Mouse (Mus musculus): ENCODE data around the gene Ctnnd2. TPM values are rescaled to one million over a fixed set of nuclear protein-coding genes. Genes with fewer than 3 reads are reported as not detected.
A peak's percentile ranks its signal among the peaks of the same experiment; 100 is the strongest.

The Ctnnd2 gene
- polyA plus RNA-seq, 1 experiment from 2014 or later, result 4.3 TPM

DNA sequence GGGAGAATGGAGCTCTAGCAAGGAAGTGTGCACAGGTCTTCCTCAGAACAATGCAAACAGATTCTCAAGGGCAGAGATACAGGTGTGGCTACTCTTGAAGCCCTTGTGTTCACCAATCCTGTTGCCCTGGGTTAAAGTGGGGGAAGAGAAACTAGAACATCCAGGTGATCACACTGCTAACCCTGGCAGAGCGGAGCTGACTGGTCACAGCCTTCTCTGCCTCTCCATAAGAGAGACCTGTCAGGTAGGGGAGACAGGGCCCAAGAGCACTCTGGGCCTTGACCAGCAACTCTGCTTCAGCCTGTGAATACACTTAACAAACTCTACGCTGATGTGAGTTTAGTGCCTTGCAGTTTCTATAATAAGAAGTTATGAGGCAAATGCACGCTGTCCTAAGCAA, 820.5 kb downstream of the Ctnnd2 start:
- ATAC-seq (0 out of 2 replicates have a peak, but pooled peaks have one; percentile 18), DNase-seq (ENCODE audit: low spot score) (peak; percentile 26)
- Histone ChIP-seq H3K36me3 (ENCODE audit: insufficient read depth, low read length) (no peaks in the 10 kb centered on the region), H3K27ac (ENCODE audit: low read length) (no peak overlapping the region), H3K27me3 (replicated peaks; ENCODE audit: insufficient read depth, low read length) (no peaks in the 10 kb centered on the region), H3K4me3 (ENCODE audit: low read depth, low read length) (no peak overlapping the region), H3K4me2 (replicated peaks; ENCODE audit: low read depth, low read length) (no peak overlapping the region), H3K9me3 (ENCODE audit: low read length) (no peaks in the 10 kb centered on the region), H3K4me1 (ENCODE audit: insufficient read depth, low read depth, low read length) (no peaks in the 10 kb centered on the region; the same call in 1 of the 2 replicates), H3K9ac (replicated peaks; ENCODE audit: low read depth) (no peak overlapping the region)
- 76% methylated on average over 3 of the region's 3 CpGs for WGBS
- TF ChIP-seq EP300 (IDR thresholded peaks at IDR 0.05) (no peak), CTCF (IDR thresholded peaks at IDR 0.05) (no peak)

GRCm38 (mm10) chr15:30995346-30995745, 823.0 kb downstream of the Ctnnd2 start:
- H3K27me3 ChIP-seq (replicated peaks; ENCODE audit: insufficient read depth, low read length), result no peaks in the 10 kb centered on the region
- no peaks in the 10 kb centered on the region; the same call in 1 of the 2 replicates for H3K4me1 ChIP-seq (ENCODE audit: insufficient read depth, low read depth, low read length)
- H3K27ac ChIP-seq (ENCODE audit: low read length), result no peak overlapping the region
- DNase-seq (ENCODE audit: low spot score) (peak; percentile 35), ATAC-seq (no peak)
- no peak overlapping the region for H3K4me2 ChIP-seq (replicated peaks; ENCODE audit: low read depth, low read length)
- TF ChIP-seq EP300 (IDR thresholded peaks at IDR 0.05) (no peak), CTCF (IDR thresholded peaks at IDR 0.05) (no peak)
- no peak overlapping the region for H3K4me3 ChIP-seq (ENCODE audit: low read depth, low read length)
- 78% methylated on average over 3 of the region's 3 CpGs for WGBS
- H3K9me3 ChIP-seq (ENCODE audit: low read length), result no peaks in the 10 kb centered on the region
- no peaks in the 10 kb centered on the region for H3K36me3 ChIP-seq (ENCODE audit: insufficient read depth, low read length)
- H3K9ac ChIP-seq (replicated peaks; ENCODE audit: low read depth), result no peak overlapping the region

DNA sequence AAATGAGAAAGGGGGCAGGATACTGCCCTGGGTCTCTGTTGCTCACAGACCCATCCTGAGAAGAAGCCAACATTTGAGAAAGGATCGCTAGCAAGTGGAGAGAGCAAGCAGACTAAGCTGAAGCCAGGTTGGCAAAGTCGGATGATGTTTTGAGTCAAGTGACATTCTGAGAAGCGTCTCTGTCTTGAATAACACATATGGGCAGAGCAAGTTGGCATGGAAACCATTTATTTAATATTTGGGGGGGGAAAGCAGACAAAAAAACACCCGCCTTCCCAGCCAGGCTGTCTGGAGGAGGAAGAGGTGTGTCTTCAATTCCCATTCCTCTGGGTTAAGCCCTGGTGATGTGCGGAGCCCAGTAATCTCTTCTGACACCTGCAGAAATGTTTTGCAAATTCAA, 832.1 kb downstream of the Ctnnd2 start:
- no peak for DNase-seq (ENCODE audit: low spot score)
- H3K27me3 ChIP-seq (replicated peaks; ENCODE audit: insufficient read depth, low read length), result no peaks in the 10 kb centered on the region
- H3K36me3 ChIP-seq (ENCODE audit: insufficient read depth, low read length), result no peaks in the 10 kb centered on the region
- H3K27ac ChIP-seq (ENCODE audit: low read length), result no peak overlapping the region
- no peaks in the 10 kb centered on the region for H3K4me1 ChIP-seq (ENCODE audit: insufficient read depth, low read depth, low read length)
- WGBS, result 76% methylated on average over 5 of the region's 5 CpGs
- no peak overlapping the region for H3K9ac ChIP-seq (replicated peaks; ENCODE audit: low read depth)
- TF ChIP-seq CTCF (IDR thresholded peaks at IDR 0.05) (no peak), EP300 (IDR thresholded peaks at IDR 0.05) (no peak)
- H3K4me3 ChIP-seq (ENCODE audit: low read depth, low read length), result no peak overlapping the region
- no peak overlapping the region for H3K4me2 ChIP-seq (replicated peaks; ENCODE audit: low read depth, low read length)
- H3K9me3 ChIP-seq (ENCODE audit: low read length), result no peaks in the 10 kb centered on the region
- ATAC-seq, result no peak

DNA sequence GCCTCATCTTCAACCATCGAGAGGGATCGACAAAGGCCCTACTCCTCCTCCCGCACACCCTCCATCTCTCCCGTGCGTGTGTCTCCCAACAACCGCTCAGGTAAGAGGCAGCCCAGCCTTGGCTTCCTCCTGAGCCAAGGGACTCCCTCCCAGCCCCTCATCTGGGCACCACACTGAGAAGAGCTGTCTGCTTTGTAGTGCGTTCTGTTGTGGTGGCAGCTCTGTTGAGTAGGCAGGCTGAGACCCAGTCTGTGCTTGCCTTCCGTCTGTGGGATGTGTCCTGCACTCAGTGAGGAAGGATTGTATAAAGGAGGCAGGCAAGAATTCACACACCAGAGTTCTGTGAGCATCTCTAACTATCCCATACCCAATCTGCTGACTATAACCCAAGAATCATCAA, 832.6 kb downstream of the Ctnnd2 start:
- no peak overlapping the region for H3K27ac ChIP-seq (ENCODE audit: low read length)
- H3K27me3 ChIP-seq (replicated peaks; ENCODE audit: insufficient read depth, low read length), result no peaks in the 10 kb centered on the region
- H3K36me3 ChIP-seq (ENCODE audit: insufficient read depth, low read length), result no peaks in the 10 kb centered on the region
- no peak overlapping the region for H3K9ac ChIP-seq (replicated peaks; ENCODE audit: low read depth)
- H3K9me3 ChIP-seq (ENCODE audit: low read length), result no peaks in the 10 kb centered on the region
- no peaks in the 10 kb centered on the region for H3K4me1 ChIP-seq (ENCODE audit: insufficient read depth, low read depth, low read length)
- WGBS, result 80% methylated on average over 8 of the region's 8 CpGs
- TF ChIP-seq EP300 (IDR thresholded peaks at IDR 0.05) (no peak), CTCF (IDR thresholded peaks at IDR 0.05) (no peak)
- H3K4me3 ChIP-seq (ENCODE audit: low read depth, low read length), result no peak overlapping the region
- H3K4me2 ChIP-seq (replicated peaks; ENCODE audit: low read depth, low read length), result no peak overlapping the region
- DNase-seq (ENCODE audit: low spot score) (no peak), ATAC-seq (no peak)

- no peak overlapping the region for H3K4me2 ChIP-seq (replicated peaks; ENCODE audit: low read depth, low read length)
- no peak overlapping the region for H3K9ac ChIP-seq (replicated peaks; ENCODE audit: low read depth)
- no peaks in the 10 kb centered on the region for H3K36me3 ChIP-seq (ENCODE audit: insufficient read depth, low read length)
- no peak overlapping the region for H3K4me3 ChIP-seq (ENCODE audit: low read depth, low read length)
- no peak for TF ChIP-seq CTCF (IDR thresholded peaks at IDR 0.05)
- no peak for TF ChIP-seq EP300 (IDR thresholded peaks at IDR 0.05)
- H3K27me3 ChIP-seq (replicated peaks; ENCODE audit: insufficient read depth, low read length), result no peaks in the 10 kb centered on the region
- H3K27ac ChIP-seq (ENCODE audit: low read length), result no peak overlapping the region
- no peaks in the 10 kb centered on the region for H3K4me1 ChIP-seq (ENCODE audit: insufficient read depth, low read depth, low read length)
- no peaks in the 10 kb centered on the region for H3K9me3 ChIP-seq (ENCODE audit: low read length)
- 82% methylated on average over 8 of the region's 8 CpGs for WGBS
- no peak for ATAC-seq
- DNase-seq (ENCODE audit: low spot score), result no peak
Observed at GRCm38 (mm10) chr15:31006050-31006824, 833.8 kb downstream of the Ctnnd2 start.

- no peaks in the 10 kb centered on the region for H3K9me3 ChIP-seq (ENCODE audit: low read length)
- TF ChIP-seq EP300 (IDR thresholded peaks at IDR 0.05) (no peak), CTCF (IDR thresholded peaks at IDR 0.05) (no peak)
- no peak for ATAC-seq
- no peak overlapping the region for H3K4me2 ChIP-seq (replicated peaks; ENCODE audit: low read depth, low read length)
- 88% methylated on average over 8 of the region's 8 CpGs for WGBS
- no peak overlapping the region for H3K4me3 ChIP-seq (ENCODE audit: low read depth, low read length)
- no peaks in the 10 kb centered on the region for H3K36me3 ChIP-seq (ENCODE audit: insufficient read depth, low read length)
- no peaks in the 10 kb centered on the region for H3K4me1 ChIP-seq (ENCODE audit: insufficient read depth, low read depth, low read length)
- no peak for DNase-seq (ENCODE audit: low spot score)
- no peak overlapping the region for H3K9ac ChIP-seq (replicated peaks; ENCODE audit: low read depth)
- H3K27ac ChIP-seq (ENCODE audit: low read length), result no peak overlapping the region
- no peaks in the 10 kb centered on the region for H3K27me3 ChIP-seq (replicated peaks; ENCODE audit: insufficient read depth, low read length)
Observed at GRCm38 (mm10) chr15:31006825-31007157, 834.4 kb downstream of the Ctnnd2 start.

Data from lung, postnatal 0 days (tissue).